Mouse (Mus musculus) lung, postnatal 25 days (tissue): ENCODE results near the gene Kif27.

Experiments
- DNase-seq: peaks from one replicate; pipeline ENCODE4 v3.0.0; 2022; ENCODE audit warnings: low spot score

Gene Kif27

DNA sequence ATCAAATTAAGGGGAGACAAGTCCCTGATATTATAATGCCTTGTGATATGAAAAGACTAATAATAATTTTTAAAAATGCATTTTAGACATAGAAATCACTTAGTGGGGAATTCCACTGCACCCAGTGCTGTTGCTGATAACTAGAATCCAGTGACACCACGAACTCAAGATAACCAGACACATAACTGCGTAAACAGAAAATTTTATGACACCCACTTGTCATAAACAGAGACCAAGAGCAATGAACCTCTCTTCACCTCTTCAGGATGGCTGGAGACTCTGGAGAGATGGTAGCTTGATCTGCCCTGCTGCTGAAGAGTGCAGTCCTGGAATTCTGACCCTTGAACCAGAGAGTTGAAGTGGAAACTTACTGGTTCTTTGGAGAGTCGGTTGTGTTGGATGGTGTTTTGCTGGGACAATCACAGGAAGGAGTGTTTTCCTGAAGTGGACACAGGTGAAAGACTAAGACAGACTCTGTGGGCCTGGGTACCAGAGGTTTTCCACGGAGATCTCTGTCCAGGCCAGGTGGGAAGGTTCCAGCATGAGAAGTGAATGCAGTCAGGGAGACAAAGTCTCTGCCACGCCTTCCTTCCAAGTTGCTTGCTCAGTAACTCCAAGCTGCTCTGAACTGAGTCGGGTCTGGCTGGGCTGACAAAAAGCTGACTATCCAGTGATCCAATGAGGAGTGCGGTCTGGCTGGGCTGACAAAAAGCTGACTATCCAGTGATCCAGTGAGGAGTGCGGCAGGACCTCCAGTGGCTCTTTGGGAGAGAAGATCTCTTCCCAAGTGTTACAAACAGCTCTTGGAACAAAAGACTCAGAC, 5.6 kb upstream of the Kif27 start:
- no peak for DNase-seq

DNA sequence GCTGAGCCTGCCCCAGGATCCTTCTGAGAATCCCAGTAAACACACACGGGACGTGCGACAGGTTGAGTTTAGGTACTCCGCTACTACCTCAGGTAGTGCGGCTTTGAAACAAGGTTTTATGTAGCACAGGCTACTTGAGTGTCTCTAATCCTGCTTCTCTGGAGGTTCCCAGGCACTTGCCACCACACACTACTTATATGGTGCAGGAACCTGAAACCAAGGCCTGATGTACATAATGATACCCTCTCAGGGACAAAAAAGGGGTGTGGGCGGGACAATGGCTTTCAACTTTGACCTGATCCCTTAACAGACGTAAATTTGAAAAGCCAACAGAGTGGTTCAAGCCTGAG, 357 bp upstream of the Kif27 start:
- no peak for DNase-seq

DNA sequence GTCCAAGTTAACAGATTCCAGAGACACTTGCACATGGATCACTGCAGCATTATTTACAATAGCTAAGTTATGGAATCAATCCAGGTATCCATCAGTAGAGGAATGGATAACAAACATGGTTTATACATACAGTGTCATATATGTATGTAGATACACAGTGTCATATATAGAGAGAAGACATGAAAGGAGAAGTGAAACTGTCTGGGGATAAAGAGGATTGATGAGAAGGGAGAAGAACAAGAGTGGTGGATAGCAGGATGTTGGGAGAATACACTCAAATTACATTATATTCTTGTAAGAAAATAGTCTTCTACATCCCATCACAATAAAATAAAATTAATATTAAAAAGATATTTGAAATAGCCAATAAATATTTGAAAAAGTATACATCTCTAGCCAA, 5.9 kb downstream of the Kif27 start:
- no peak for DNase-seq

DNA sequence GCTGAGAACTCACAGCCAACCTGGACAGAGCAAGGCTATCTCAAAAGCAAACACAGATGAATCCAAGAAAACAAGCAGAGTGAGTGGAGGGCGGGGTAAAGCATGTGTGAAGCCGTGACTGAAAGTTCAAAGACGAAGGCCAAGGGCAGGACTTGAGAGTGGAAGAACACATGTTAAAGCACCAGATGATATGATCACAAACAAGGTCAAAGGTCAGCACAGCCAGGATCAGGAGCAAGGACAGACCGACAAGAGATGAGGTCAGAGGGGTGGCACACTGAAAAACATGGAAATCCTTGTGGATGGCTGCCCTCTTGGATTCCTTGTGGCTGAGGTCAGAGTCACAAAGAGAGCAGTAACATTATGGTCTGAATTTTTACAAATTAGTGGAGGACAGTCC, 8.3 kb downstream of the Kif27 start:
- DNase-seq: no peak

DNA sequence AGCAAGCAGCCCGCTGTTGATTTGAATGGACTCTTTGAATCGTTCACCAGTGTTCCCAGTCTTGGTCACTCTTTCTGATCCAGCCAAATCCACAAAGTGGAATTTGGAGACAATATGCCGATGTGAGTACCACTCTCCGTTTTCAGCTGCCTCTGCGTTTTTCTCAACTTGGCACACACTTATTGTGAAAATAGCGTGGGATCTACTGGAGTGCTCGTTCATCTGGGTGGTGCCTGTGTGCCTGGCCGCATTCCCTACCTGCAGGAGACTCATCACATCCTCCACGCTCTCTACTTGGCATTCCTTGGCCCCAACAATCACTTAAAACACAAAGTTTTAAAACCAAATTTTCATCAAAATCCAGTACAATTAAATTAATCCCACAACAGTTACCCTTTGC, 14.4 kb downstream of the Kif27 start:
- no peak for DNase-seq

DNA sequence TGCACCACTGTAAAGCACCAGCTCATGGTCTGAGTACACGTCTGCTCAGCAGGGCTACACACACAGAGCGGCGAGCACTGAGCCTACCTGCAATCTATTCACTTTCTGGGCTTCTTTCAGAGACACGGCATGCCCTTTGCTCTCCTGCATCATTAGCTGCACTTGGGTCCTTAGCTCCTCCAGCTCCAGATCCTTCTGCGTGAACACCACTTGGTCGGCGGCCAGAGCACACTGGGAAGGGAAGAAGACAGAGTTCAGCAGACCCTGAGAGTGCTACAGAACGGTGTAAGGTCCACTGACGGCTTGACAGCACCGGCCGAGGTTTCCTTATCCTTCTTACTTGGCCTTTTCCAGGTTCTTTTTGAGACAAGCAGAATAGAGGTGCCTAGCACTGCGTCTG, 21.5 kb downstream of the Kif27 start:
- no peak for DNase-seq

DNA sequence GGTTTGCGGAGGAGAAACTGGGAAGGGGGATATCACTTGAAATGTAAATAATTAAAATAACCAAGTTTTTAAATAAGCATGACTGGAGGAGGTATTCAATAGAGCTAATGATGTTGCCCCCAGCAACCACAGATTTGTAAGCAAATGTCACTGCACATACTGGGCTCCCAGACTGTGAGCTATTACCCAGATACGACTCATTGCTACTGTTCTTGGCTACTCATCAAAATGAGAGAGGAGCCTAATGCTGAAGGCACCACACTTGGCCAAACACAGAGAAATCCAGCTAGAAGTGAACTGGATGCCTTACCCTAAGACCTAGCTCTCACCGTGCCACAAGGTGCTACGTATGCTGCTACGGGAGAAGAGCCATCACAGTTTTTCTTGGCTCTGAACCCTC, 24.8 kb downstream of the Kif27 start:
- DNase-seq: no peak

DNA sequence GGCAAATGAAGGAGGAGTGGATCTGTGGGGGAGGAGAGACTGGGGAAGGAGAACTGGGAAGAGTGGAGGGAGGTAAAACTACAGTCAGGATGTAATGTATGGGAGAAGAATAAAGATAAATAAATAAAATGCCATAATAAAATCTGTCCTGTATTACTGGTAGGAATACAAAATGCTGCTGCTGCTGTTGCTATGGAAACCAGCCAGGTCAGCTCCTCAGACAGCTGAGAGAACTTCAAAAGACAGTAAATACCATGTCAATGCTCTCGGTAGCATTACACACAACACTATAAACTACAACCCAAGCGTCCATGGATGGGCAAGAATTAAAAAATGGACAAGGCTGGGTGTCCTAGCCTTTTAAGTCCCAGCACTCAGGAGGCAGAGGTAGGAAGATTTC, 41.2 kb downstream of the Kif27 start:
- DNase-seq: no peak

DNA sequence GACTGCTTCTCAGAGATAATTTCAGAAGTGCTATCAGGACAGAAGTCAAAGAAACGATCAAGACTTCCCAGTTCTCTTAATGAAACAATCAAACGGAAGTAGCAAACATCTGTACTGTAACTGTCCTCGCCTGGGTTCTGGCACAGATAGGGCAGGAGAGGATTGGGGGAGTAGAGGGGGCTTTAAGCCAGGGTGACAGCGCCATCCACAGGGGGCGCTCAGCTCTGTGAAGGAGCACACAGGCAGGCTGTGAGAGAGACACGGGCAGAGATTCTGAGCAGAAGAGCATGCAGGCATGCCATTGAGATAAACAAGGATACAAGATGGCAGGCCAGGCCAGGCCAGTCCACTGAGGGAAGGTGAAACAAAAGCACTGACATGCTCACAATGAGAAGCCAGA, 43.9 kb downstream of the Kif27 start:
- DNase-seq: no peak

DNA sequence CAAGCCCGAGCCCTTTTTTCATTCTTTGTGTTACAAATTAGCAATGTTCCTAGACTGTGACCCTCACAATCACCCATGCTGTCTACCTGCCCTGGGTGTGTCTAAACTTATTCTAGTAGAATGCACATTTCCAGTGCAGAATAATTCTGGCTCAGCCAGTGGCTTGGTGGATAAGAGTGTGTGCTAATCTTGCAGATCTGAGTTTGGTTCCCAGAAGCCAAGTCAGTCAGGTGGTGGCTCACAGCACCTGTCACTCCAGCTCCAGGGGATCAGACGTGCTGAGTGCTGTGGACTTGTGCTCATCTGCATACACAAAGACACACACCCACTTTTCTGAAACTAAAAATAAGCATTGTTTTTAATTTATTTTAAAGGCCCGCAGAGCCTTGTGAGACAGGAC, 45.2 kb downstream of the Kif27 start:
- no peak for DNase-seq

DNA sequence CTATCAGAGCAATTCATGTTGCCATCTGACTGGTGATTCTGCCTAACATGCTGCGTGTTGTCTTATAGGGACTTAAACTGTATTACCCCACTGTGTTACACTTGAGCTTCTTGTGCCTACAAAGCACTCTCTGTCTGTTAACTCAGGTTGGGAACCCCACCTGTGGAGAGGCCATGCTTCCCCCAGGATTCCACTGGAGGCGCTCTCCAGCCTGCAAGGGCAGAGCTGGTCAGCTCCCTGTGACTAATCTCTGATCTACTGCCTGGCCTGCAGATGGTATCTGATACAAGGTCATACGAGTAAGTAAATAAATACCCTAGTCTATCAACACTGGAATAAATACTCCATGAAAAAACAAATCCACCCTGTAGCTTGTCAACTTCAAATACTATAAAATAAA, 47.6 kb downstream of the Kif27 start:
- DNase-seq: no peak

DNA sequence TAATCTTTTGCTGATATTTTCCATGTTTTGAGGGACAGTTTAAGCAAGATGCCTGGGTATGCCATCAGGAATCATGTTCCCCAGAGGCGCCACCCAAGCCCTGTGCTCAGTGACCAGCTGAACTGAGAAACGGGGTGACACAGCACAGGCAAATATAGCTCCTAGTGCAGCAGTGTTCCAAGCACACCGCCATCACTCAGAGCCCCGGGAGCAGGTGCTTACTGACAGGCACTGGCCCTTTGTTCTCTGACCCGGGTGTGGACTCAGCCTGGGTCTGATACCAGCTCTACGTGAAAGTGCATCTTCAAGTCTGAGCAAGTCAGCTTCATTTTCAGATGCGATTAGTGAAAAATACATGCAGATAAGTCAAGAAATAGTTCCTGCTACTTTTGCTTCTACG, 49.4 kb downstream of the Kif27 start:
- DNase-seq: no peak

DNA sequence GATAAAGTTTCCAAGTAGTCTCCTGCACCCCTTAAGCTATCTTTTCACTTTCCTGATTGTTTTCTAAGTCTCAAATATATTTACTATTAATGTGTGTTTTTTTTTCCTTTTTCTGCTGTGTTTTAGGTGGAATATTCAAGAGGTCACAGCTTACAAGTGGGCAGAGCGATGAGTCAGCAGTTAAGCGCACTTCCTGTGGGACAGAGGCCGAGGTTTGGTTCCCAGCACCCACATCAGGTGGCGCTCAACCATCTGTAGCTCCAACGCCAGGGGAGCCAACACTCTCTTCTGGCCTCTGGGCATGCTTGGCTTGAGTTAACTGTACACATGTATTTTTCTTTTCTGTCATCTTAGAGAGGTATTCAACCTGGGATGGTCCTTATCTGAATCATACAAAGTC, 51.5 kb downstream of the Kif27 start:
- DNase-seq: no peak

DNA sequence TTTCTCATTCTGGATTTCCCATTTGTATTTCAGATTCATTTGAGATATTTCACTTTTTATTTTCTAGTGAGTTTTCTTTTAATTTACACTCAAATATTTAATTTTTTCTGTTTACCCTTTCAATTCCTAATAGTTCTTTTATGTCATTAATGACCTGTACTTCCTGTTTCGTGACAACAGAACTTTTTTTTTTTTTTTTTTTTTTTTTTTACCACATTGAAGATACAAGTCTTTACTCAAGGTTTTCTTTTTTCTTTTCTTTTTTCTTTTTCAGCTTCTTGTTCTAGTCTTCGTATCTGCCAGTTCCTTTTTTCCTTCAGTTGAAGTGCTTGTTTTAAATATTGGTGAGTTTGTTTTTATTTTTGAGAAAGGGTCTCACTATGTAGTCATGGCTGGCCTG, 53.7 kb downstream of the Kif27 start:
- no peak for DNase-seq

DNA sequence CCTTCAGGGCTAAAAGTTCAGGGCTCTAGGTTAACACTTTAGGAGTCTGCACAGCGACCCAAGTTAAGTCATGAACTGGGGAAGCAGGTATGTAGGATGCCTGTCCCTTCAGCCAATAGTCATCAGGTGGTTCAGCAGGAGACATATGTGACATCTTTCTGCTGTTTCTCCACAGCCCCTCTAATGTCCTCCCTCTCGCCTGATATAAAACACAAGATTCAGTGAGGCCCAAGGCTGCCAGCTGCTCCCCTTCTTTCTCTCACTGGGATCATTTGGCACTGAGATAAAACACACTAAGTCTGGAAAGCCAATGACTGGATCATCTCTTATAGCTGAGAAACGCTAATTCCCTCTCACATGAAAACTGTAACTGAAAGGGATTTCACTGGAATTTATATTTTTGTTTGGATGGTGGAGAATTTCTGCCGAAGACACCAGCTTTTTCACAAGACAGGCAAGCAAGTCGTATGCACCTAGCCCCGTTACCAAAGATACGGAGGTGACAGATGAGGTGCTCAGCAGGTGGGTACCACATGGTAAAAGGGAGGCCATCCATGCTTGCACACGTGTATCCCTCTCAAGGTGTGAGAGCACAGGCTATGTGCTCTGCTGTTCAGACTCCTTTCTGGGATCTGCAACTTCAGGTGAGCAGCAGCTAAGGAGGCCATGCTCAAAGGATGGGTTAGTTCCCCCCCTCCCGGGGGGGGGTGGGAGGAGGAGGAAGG, 56.3 kb downstream of the Kif27 start:
- DNase-seq: no peak

DNA sequence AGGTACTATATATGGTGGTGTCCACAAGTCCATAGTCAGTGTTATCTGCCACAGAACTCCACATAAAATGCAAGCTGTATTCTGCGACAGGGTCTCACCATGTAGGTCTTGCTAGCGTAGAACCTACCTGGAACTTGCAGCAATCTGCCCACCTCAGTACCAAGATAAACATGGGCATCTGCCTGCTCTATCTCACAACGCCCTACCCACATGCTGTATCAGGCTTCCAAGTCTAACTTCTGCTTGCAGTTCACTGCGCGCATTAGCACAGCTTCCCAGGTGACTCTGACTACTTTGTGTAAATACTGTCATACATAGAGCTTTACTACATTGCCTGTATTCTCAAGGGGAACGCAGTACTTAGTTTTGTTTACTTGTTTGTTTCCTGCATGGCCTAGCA, 57.0 kb downstream of the Kif27 start:
- no peak for DNase-seq

DNA sequence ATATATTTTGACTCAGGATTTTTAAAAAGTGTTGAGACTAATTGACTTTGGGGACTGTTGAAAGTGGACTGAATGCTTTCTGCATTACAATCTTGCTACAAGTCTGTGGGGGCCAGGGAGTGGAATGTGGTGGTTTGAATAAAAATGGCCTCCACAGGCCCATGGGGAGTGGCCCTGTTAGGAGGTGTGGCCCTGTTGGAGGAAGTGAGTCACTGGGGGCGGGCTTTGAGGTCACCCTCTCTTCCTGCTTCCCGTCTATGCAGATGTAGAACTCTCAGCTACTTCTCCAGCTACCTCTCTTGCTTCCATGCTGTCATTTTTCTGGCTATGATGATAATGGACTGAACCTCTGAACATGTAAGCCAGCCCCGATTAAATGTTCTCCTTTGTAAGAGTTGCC, 60.2 kb downstream of the Kif27 start:
- no peak for DNase-seq

DNA sequence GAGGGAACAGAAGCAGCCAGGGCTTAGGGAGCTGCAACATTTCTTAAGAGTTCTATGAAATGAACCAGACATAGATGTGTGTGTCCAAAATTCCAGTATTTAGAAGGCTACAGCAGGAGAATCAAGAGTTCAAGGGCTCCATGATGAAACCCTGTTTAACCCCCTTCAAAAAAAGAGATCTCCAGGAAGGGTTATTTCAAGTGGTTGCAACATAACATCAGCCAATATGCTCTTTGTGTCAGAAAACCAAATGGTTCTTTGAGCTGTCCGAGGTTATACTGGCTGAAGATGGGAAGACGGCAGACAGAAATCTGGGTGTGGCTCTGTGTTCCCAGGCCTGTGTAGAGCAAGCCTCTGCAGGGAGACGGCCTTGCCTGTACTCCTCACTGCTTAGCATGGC, 63.3 kb downstream of the Kif27 start:
- DNase-seq: no peak

DNA sequence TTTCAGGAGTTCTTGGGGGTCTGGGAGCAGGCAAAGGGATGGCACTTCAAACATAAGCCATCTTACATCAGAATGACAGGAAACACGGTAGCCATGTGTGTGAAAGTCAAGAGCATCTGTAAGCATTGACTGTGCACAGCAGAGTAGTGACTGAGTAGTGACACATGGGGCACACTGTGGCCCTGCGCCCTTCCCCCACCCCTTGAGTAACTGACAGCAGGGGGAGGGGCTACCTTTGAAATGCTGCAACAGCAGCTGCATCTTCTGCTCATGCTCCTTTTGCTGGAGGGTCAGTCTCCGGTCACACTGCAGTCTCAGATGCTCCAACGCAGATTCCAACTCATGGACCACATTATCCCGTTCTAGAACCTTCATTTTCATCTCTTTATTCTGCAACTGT, 66.1 kb downstream of the Kif27 start:
- DNase-seq: no peak

DNA sequence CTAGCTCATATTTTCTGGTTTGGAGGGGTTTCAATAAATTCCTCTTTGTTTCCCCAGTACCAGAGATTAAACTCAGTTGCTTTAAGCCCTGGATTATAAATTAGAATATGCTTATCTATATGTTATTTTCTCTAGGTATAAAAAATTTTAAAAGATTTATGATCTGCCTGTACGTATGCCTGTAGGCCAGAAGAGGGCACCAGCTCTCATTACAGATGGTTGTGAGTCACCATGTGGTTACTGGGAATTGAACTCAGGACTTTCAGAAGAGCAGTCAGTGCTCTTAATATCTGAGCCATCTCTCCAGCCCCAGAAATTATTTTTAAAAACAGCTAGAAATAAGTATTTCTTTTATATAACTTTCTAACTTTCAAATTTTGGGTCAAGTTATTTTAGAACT, 69.6 kb downstream of the Kif27 start:
- DNase-seq: no peak

DNA sequence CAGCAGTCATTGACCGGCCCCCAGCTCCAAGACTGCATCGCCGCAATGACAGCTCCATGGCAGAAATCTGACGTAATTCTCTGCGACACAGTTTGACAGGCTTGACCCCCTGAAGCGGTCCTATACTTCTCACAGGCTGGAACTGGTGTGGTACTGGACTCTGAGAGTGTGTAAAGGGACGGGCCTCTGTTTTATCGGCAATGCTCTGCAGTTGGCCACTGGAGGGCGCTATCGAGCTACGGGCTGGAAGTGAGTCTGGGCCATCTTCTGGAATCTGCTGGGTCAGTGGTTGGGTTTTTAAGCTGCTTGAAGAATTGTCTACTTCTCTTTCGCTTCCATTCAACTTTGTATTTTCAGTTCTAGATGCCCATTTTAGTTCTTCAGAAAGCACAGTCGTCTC, 71.1 kb downstream of the Kif27 start:
- DNase-seq: peak; percentile 82

DNA sequence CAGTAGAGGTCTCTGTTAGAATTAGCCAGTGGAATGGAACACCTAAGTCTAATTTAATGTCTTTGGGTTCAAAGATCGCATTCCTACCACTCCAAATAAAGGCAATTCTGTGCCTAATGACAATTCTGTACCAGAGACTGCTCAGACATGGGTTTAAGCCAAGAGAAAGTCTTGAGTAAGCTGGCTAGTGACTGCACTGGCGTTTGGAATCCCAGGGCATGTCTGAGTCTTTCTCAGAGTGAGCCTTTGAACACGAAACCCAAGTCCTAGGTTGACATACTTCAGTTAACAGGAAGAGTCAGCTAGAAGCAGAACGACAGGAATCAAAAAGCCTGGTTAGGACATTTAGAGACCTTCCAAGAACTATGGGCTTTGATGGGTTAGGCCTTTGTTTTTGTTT, 75.5 kb downstream of the Kif27 start:
- DNase-seq: no peak

DNA sequence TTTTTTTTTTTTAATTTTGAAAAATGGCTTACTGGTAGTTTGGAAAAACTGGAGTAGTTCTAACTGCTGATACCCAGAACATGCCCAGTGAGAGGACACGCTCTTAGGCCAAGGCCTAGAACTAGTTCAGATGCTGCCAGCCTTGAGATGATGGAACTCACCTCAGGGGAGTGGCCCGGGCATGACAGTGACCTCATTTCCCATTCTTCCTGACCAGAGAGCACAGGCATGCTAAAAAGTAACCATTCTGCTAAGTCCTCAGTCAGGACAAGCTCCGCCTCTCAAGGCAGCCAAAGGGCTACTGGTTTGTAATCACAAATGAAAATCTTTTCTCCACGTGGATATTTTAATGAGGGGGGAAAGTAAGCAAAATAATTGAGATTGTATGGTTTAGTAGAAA, 77.0 kb downstream of the Kif27 start:
- no peak for DNase-seq

DNA sequence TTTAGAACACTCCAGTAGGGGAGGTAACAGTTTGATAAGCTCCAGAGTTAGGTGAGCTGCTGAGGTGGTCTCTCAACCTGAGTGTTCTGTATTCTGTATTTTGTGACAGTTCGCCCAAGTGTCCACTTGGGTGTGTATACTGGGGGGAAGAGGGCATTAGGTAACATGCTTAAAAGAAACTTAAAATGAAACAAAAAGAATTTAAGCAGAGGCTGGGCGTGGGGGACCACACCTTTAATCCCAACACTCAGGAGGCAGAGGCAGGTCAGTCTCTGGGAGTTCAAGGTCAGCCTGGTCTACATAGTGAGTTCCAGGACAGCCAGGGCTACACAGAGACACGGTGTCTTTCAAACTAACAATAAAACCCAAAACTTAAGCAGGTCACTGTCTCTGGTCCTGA, 78.4 kb downstream of the Kif27 start:
- no peak for DNase-seq
